Mouse (Mus musculus) heart, adult 2 months (tissue): ENCODE data around the gene Xpo5.

Experiments
- CTCF ChIP-seq: fragments of 200-600 bp; IDR thresholded peaks from 2 replicates; pipeline ENCODE4 v1.8.1; 2022; ENCODE audit warnings: antibody characterized with exemption, mild to moderate bottlenecking, moderate library complexity
- POLR2A ChIP-seq: fragments of 200-500 bp; IDR thresholded peaks from 2 replicates; pipeline ENCODE4 v1.6.1; 2011; ENCODE audit warnings: mild to moderate bottlenecking, low read depth, low read length, control low read depth; ENCODE audit not compliant: insufficient read depth

DNA sequence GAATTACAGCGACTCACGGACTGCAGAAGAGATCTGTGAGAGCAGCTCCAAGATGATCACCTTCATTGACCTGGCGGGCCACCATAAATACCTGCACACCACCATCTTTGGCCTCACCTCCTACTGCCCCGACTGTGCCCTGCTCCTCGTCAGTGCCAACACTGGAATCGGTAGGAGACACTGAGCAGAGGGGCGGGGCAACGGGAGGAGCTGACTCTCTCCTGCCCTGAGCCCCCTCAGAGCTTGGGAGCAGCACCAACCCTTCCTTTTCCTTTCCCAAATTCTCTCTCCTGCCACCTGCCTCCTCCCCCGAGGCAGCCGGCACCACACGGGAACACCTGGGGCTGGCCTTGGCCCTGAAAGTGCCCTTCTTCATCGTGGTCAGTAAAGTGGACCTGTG is 37.1 kb upstream of the Xpo5 start:
- TF ChIP-seq POLR2A: no peak
- TF ChIP-seq CTCF: no peak
